Comparison of ENCODE assay signal across 11 mouse cellular contexts in the genomic region with DNA sequence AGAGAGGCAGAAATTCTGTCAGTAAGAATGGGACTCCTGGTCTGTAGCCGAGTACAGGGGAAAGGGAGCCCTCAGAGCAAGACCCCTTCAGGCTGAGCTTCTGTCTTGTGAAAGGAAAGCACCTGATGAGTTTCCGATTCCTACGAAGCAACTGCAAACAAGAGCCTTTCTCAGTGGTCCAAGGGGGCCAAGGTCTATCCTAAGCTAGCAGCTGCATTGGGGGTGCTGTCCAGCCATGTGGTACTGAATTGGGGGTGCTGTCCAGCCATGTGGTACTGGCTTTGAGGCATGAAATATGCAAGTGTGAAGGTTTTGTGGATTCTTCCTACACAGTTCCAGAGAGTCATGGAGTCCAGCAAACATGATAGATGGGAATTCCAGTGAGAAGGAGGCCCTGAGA.
DNase-seq lines count a peak whose midpoint lies in the region; ATAC-seq and TF ChIP-seq lines count a peak whose summit lies in the region.
"Had no signal": no experiment of that assay in that cellular context is flagged by ENCODE, and none has a peak within 500 bp of the region (broad histone marks: within the 10 kb centered on the region; RNA-seq: fewer than 3 reads in every experiment).

No protein-coding gene starts in this region.

- in situ Hi-C loops in ES-E14 (cut with MboI; ENCODE audit: low sequenced_read_pairs in 2 of 2, unreplicated experiment in 2 of 2), result no loop called here

- WGBS in kidney, embryonic 16.5 days, result 70% methylated on average over 3 of the region's 3 CpGs
- 78% methylated on average over 3 of the region's 3 CpGs for WGBS in limb, embryonic 11.5 days

- no peaks in the 10 kb centered on the region for H3K36me3 ChIP-seq in kidney, embryonic 16.5 days (ENCODE audit: insufficient read depth, low read length)
- H3K36me3 ChIP-seq in ES-E14 (ENCODE audit: control insufficient read depth, insufficient read depth, low read length, poor library complexity, severe bottlenecking), result no peaks in the 10 kb centered on the region
- H3K36me3 ChIP-seq in limb, embryonic 11.5 days (ENCODE audit: control insufficient read depth, insufficient read depth, low read length), result no peaks in the 10 kb centered on the region
- H3K36me3 ChIP-seq: intestine, embryonic 15.5 days had no signal

- no peak overlapping the region for H3K4me2 ChIP-seq in kidney, embryonic 16.5 days (replicated peaks; ENCODE audit: low read depth, low read length)
- no peak overlapping the region for H3K4me2 ChIP-seq in limb, embryonic 11.5 days (ENCODE audit: low read depth, severe bottlenecking)
- H3K4me2 ChIP-seq: intestine, embryonic 15.5 days had no signal

- DNase-seq in kidney, postnatal 10 days, result peak; percentile 18
- DNase-seq in ES-E14 (ENCODE audit: low read depth, low spot score) (peak; percentile 44), ZHBTc4 (ENCODE audit: low read depth, low spot score) (peak; percentile 58)
- DNase-seq in limb, embryonic 11.5 days (ENCODE audit: low spot score), result peak; percentile 65
- DNase-seq in B cell, adult 2 months, result no peak
- DNase-seq: cerebellum, adult 18-20 months; lung, adult 2 months had no signal

- no peak overlapping the region for H3K9ac ChIP-seq in kidney, embryonic 16.5 days (replicated peaks; ENCODE audit: low read length)
- no peak overlapping the region for H3K9ac ChIP-seq in ES-E14 (ENCODE audit: insufficient read depth, low read depth, low read length, poor library complexity, severe bottlenecking)
- H3K9ac ChIP-seq in limb, embryonic 11.5 days (ENCODE audit: low read length), result no peak overlapping the region
- H3K9ac ChIP-seq: intestine, embryonic 15.5 days had no signal

- no peak for ATAC-seq in kidney, embryonic 16.5 days (ENCODE audit: low FRiP score, low TSS enrichment)
- no peak for ATAC-seq in limb, embryonic 11.5 days (ENCODE audit: insufficient number of reproducible peaks, low FRiP score, low TSS enrichment, low read depth)
- no peak for ATAC-seq in inflammation-experienced regulatory T-cells, adult 6 months
- ATAC-seq: activated CD4-positive, CD25-positive, alpha-beta regulatory T cell, adult 4 months; intestine, embryonic 15.5 days had no signal

- no peaks in the 10 kb centered on the region for H3K27me3 ChIP-seq in kidney, embryonic 16.5 days (ENCODE audit: insufficient read depth, low read length)
- no peaks in the 10 kb centered on the region for H3K27me3 ChIP-seq in limb, embryonic 11.5 days (ENCODE audit: control insufficient read depth, insufficient read depth, low read length)
- H3K27me3 ChIP-seq: intestine, embryonic 15.5 days had no signal

- 0 out of 2 replicates have a peak, but pooled peaks cover 2% of the 10 kb centered on the region for H3K9me3 ChIP-seq in kidney, embryonic 16.5 days (ENCODE audit: low read length)
- H3K9me3 ChIP-seq in ES-E14 (ENCODE audit: control insufficient read depth, insufficient read depth, low read depth, low read length), result no peaks in the 10 kb centered on the region
- H3K9me3 ChIP-seq in limb, embryonic 11.5 days (ENCODE audit: control insufficient read depth, low read length), result no peaks in the 10 kb centered on the region; the same call in 1 of the 2 replicates
- H3K9me3 ChIP-seq: intestine, embryonic 15.5 days had no signal

- no peak overlapping the region for H3K4me3 ChIP-seq in kidney, embryonic 16.5 days (ENCODE audit: low read length)
- no peak overlapping the region for H3K4me3 ChIP-seq in ES-E14 (ENCODE audit: insufficient read depth in 1 of 2, low read depth in 1 of 2, low read length in 2 of 2, poor library complexity in 1 of 2, severe bottlenecking in 1 of 2)
- H3K4me3 ChIP-seq in limb, embryonic 11.5 days (ENCODE audit: low read depth, low read length), result no peak overlapping the region
- H3K4me3 ChIP-seq: intestine, embryonic 15.5 days had no signal

- no peaks in the 10 kb centered on the region for H3K4me1 ChIP-seq in kidney, embryonic 16.5 days (ENCODE audit: insufficient read depth, low read length)
- H3K4me1 ChIP-seq in ES-E14 (ENCODE audit: control insufficient read depth in 2 of 2, insufficient read depth in 2 of 2, low read length in 2 of 2, poor library complexity in 1 of 2), result no peaks in the 10 kb centered on the region
- no peaks in the 10 kb centered on the region for H3K4me1 ChIP-seq in limb, embryonic 11.5 days (ENCODE audit: control insufficient read depth, insufficient read depth, low read length)
- H3K4me1 ChIP-seq: intestine, embryonic 15.5 days had no signal

- H3K27ac ChIP-seq in kidney, embryonic 16.5 days (ENCODE audit: low read length), result no peak overlapping the region
- no peak overlapping the region for H3K27ac ChIP-seq in ES-E14 (ENCODE audit: insufficient read depth, low read depth, low read length, poor library complexity, severe bottlenecking)
- no peak overlapping the region for H3K27ac ChIP-seq in limb, embryonic 11.5 days (replicated peaks; ENCODE audit: low read depth, low read length)
- H3K27ac ChIP-seq: intestine, embryonic 15.5 days had no signal

TF ChIP-seq in ES-E14, 5 proteins besides CTCF, POLR2A, EP300 and RAD21:
- TF ChIP-seq CHD2 (IDR thresholded peaks at IDR 0.05; ENCODE audit: low read depth, low read length) (no peak), HCFC1 (IDR thresholded peaks at IDR 0.05; ENCODE audit: borderline replicate concordance, insufficient read depth, low read length) (no peak), MAFK (IDR thresholded peaks at IDR 0.05; ENCODE audit: insufficient read depth, low read depth, low read length) (no peak), ZC3H11A (IDR thresholded peaks at IDR 0.05; ENCODE audit: borderline replicate concordance, low read depth, low read length) (no peak), ZNF384 (IDR thresholded peaks at IDR 0.05; ENCODE audit: low read depth, low read length) (no peak)

Comparison
In these comparisons a context has a peak if more than half of its experiments do, and no peak if none do; other contexts are left out.
1. DNase-seq: peak in kidney, postnatal 10 days (single experiment), ES-E14 (single experiment), ZHBTc4 (single experiment) and limb, embryonic 11.5 days (single experiment); none in B cell, adult 2 months (0 of 2).